Mouse (Mus musculus) liver, embryonic 14.5 days (tissue): ENCODE results near the gene Dixdc1.

ENCODE experiments used
- CTCF ChIP-seq: IDR thresholded peaks from 2 replicates; pipeline ENCODE4 v1.5.1; 2016; ENCODE audit warnings: antibody characterized with exemption, low read depth, control low read depth
- EP300 ChIP-seq: IDR thresholded peaks from 2 replicates; pipeline ENCODE4 v1.6.1; 2016; ENCODE audit warnings: antibody characterized with exemption, low read depth

- TF ChIP-seq CTCF (no peak), EP300 (no peak)
These were observed 80.9 kb downstream of the Dixdc1 start for GRCm38 (mm10) chr9:50658391-50658790.
